Mouse (Mus musculus): ENCODE results near the gene Gnpat.
A peak's percentile ranks its signal among the peaks of the same experiment; 100 is the strongest.
"Not testable (repeated sequence)": the region's sequence is repeated elsewhere in the genome, so short reads cannot be mapped to it uniquely, and the experiment has no call there.

Gene Gnpat

GRCm38 (mm10) chr8:124862321-124863162, at the start of gene Gnpat, which contains the start of gene 2810004N23Rik:
Gnpat (plus strand) TSS chr8:124863033.
2810004N23Rik (minus strand) TSS chr8:124863120.
- peak; percentile 96 for DNase-seq

- DNase-seq = no peak
Observed at GRCm38 (mm10) chr8:124813326-124813725, 49.5 kb upstream of the Gnpat start.

- DNase-seq = peak; percentile 48 to 72
Observed at GRCm38 (mm10) chr8:124815870-124816269, 47.0 kb upstream of the Gnpat start.

GRCm38 (mm10) chr8:124816866-124817265, 46.0 kb upstream of the Gnpat start:
- DNase-seq = no peak

- DNase-seq = no peak
Observed at GRCm38 (mm10) chr8:124817361-124817760, 45.5 kb upstream of the Gnpat start.

GRCm38 (mm10) chr8:124819612-124820115, 43.2 kb upstream of the Gnpat start:
- no peak for DNase-seq

GRCm38 (mm10) chr8:124820125-124820524, 42.7 kb upstream of the Gnpat start:
- DNase-seq = no peak

- no peak for DNase-seq
Observed at GRCm38 (mm10) chr8:124823497-124823896, 39.3 kb upstream of the Gnpat start.

- peak in 1 of 2 experiments; percentile 39 for DNase-seq
Observed at GRCm38 (mm10) chr8:124826658-124827057, 36.2 kb upstream of the Gnpat start.

- DNase-seq = peak; percentile 76 to 86
Observed at GRCm38 (mm10) chr8:124827387-124827786, 35.4 kb upstream of the Gnpat start.

GRCm38 (mm10) chr8:124828561-124829240, 34.1 kb upstream of the Gnpat start:
- peak; percentile 64 to 70 for DNase-seq

GRCm38 (mm10) chr8:124830050-124830449, 32.8 kb upstream of the Gnpat start:
- no peak for DNase-seq

GRCm38 (mm10) chr8:124831531-124831930, 31.3 kb upstream of the Gnpat start:
- DNase-seq = no peak

- no peak for DNase-seq
Observed at GRCm38 (mm10) chr8:124831941-124832340, 30.9 kb upstream of the Gnpat start.

GRCm38 (mm10) chr8:124833430-124834205, 29.2 kb upstream of the Gnpat start:
- DNase-seq = no peak

GRCm38 (mm10) chr8:124835848-124836247, 27.0 kb upstream of the Gnpat start:
- no peak for DNase-seq

GRCm38 (mm10) chr8:124836273-124836672, 26.6 kb upstream of the Gnpat start:
- no peak for DNase-seq

- DNase-seq = no peak
Observed at GRCm38 (mm10) chr8:124836907-124837306, 25.9 kb upstream of the Gnpat start.

- DNase-seq = no peak
Observed at GRCm38 (mm10) chr8:124837956-124838355, 24.9 kb upstream of the Gnpat start.

- DNase-seq = no peak
Observed at GRCm38 (mm10) chr8:124839371-124839770, 23.5 kb upstream of the Gnpat start.

- DNase-seq = no peak
Observed at GRCm38 (mm10) chr8:124840900-124841299, 21.9 kb upstream of the Gnpat start.

GRCm38 (mm10) chr8:124841775-124842174, 21.1 kb upstream of the Gnpat start:
- DNase-seq = peak; percentile 61 to 63

GRCm38 (mm10) chr8:124842929-124843328, 19.9 kb upstream of the Gnpat start:
- DNase-seq = not testable (repeated sequence)

Data from cerebellum, postnatal 25 days (tissue).